Mouse (Mus musculus) small intestine, adult 2 months (tissue): ENCODE measurements around the gene Pik3r6.

Source experiments
- CTCF ChIP-seq: fragments of 200-500 bp; IDR thresholded peaks from 2 replicates; pipeline ENCODE4 v1.5.1; 2012; ENCODE audit warnings: low read depth, mild to moderate bottlenecking, control low read depth, inconsistent platforms, low read length, moderate library complexity, mixed read lengths; ENCODE audit not compliant: insufficient replicate concordance, insufficient read length; ENCODE audit errors: extremely low read depth
- POLR2A ChIP-seq: fragments of 200-500 bp; IDR thresholded peaks from 2 replicates; pipeline ENCODE4 v1.6.1; 2012; ENCODE audit warnings: low read depth, mild to moderate bottlenecking, control low read depth, inconsistent platforms, low read length, moderate library complexity

DNA sequence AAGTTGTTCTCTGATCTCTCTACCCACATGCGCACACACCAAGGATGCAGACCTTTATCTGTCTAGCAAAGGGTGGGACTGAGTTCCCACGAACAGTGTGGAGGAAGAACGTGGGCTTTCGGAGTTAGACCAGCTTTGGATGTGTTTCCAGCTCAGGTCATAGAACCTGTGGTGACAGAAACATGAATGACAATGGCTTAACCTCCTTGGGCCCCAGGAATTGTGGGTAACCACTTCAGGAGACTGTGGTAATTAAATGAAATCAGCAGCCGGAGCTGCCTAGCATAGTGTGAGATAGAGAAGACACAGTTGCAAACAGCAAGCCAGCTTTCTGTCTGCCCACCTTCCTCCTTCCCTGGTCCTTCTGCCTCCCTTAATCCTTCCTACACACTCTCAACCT is 38.6 kb upstream of the Pik3r6 start:
- TF ChIP-seq POLR2A (no peak), CTCF (no peak)
